Mouse (Mus musculus): ENCODE data around the gene Zfp541. TPM values are rescaled to one million over a fixed set of nuclear protein-coding genes. Genes with fewer than 3 reads are reported as not detected.

The Zfp541 gene
- total RNA-seq (2023; ENCODE audit: inconsistent age): not detected in 4 replicates

DNA sequence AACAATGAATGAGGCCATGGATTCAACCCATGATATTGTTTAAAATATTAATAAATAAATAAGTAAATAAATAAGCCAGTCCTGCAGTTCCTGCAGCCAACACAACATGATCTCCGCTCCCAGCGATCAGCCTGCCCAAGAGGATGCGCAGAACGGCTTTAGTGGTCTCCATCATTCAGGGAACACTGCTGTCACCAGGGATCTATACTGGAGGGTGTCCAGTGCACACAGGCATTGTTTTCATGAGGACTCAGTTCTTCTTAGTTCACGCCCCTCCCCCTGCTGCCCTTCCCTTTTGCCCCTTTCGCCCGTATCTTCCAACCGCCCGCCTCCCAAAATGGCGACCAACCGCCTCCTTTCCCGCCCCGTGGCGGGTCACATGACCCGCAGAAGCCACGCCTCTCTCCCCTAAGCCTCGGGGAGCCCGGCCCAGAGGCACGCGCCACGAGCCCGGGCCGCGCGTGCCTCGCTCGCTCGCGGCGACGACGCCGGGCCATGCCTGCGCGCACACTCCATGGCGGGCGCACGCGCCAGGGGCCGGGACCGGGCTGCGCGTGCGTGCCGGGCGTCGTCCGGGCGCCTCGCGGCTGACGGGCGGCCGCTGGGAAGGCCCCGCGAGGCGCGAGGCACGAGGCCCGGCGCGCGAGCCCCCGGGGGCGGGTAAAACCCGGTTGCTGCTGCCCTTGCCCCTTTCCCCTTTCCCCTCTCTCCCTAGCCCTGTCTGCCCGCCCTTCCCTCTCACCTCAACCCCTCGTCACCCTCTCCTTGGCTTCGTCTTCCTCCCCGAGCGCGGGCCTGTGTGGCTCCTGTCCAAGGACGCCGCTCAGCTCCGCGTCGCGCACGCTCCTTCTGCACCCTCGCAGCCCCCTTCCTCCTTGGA, at the start of gene Zfp541:
Zfp541 (plus strand) TSS at position 596 of the 880 bp plus-strand sequence.

DNA sequence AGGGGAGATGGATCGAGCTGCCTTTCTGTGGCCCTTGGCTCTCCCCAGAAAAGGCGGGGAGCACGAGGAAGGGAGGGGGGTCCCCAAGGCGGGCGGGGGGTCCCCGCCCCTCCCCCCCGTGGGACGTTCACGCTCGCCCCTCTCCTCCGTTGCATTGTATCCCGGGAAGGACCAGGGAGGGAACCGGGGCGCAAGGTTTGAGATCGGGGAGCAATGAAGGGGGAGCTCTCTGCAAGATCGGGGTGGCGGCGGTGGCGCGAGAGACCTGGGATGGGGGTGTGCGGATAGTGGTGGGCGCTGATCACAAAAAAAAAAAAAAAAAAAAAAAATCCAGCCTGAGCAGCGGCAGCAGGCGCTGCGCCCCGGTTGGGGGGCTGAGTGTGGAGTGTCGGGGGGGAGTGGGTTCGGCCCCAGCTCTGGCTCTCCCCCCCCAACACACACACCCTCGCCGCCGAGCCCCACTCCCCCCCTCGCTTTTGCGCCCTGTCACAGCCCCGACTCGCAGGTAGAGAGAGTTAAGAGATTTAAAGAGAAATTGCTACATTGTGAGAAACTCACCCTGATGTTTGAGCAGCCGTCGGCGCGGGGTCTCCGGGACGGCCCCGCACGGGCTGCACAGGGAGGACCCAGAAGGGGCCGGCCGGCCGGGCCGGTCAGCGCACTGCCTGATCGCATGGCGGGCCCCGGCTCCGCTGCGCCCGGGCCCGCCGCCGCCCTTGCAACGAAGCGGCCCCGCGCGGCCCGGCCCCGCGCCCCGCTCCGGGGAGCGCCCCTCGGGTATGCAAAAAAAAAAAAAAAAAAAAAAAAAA, 14.1 kb upstream of the Zfp541 start, which contains the start of gene Bicra:
Bicra (minus strand) TSS at position 584 of the 809 bp plus-strand sequence.

DNA sequence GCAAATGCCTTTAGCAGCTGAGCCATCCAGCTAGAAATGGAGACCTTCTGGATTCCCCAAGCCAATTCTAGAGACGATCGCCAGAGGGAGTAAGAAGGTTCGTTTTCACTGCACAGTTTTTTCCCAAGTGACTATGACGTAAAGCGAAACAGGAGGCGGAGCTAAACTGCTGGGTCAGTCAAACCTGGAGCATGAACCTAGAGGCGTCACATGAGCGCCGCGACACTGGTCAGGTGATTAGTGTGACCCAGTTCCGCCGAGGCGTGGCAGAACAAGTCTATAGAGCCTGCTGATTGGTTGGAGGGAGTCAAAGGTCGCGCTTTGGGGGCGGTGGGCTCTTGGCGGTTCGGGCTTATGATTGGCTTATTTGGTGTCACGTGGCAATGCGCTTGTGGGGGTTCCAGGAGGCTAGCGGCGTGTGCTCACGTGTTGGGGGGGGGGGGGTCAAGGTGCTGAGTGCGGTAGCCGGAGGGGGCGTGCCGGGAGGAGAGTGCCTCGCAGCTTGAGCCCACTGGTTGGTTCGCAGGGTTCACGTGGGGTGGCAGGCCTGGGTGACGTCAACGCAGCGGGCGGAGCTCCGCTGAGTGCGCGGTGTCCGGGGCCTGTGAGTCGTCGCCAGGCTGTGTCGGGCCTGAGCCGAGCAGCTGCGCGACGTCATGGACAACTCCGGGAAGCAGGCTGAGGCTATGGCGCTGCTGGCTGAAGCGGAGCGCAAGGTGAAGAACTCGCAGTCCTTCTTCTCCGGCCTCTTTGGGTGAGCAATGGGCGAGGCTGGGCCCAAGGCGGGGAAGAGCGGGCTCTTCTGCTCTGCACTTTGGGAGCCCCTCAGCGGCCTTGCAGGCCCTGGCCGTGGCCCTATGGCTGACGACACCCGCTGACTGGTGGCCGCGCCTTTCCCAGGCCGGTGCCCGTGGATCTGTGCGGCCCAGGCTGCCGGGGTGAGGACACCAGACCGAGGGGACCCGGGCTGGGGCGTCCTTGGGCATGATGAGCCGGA, 36.7 kb downstream of the Zfp541 start, which contains the start of gene Napa:
Napa (plus strand) TSS at position 438 of the 997 bp plus-strand sequence.

DNA sequence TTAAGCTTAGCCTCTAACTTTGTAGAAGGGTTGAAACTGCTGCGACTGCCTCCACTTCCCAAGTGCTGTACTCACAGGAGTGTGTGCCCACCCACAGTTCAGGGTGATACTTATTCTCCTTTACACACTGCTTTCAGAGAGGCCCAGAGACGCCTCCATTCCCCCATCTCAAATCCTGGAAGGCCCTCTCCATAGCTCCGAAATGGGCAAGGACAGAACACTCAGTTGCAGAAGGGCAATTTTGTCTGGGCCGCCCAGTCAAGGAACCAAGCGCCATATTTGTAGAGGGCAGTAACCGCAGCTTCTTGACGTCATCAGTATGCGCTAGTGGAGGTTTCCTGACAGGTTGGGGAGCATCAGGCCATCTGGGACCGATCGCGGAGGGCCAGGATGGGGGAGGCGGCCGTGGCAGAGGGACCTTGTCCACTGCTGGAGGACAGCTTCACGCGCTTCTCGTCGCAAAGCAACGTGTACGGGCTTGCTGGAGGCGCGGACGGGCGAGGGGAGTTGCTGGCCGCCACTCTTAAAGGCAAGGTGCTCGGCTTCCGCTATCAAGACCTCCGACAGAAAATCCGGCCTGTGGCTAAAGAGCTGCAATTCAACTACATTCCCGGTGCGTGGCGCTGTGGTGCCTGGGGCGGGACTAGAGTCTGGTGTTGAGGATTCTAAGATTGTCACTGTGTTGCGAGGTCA, 58.1 kb downstream of the Zfp541 start, which contains the start of gene Kptn:
Kptn (plus strand) TSS at position 327 of the 693 bp plus-strand sequence.

DNA sequence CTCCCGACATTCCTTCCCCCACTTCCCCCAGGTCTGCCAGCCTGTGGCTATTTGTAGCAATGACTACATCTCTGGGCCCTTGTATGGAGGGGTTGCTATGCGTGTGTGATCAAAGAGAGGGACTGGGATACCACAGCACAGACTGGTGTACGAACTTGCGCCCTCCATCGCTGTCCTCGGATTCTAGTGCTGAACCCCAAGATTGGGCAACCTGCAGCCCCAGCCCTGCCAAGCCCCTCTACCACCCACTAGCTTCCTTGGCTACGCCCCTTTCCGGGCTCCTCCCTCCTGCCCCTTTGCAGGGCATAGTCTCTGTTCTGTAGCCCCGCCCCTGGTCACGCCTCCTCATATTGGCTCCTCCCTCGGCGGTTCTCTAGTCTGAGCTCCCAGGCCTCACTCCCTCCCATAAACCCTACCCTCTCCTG, 67.8 kb downstream of the Zfp541 start, which contains the start of gene Slc8a2:
Slc8a2 (plus strand) TSS at position 406 of the 425 bp plus-strand sequence.

Other genes starting within 250 kb of the Zfp541 start
- gene Obox6, start 222.1 kb upstream of the Zfp541 start, total RNA-seq (2023; ENCODE audit: inconsistent age): not detected in 4 replicates
- 0.18 TPM in 1 of 4 replicates, not detected in the others for gene Crx, start 181.8 kb upstream of the Zfp541 start, total RNA-seq (2023; ENCODE audit: inconsistent age)
- gene Crxos, start 179.2 kb upstream of the Zfp541 start, total RNA-seq (2023; ENCODE audit: inconsistent age): not detected in 4 replicates
- 148 to 168 TPM (median 152 TPM) in 4 replicates for gene Selenow, start 139.4 kb upstream of the Zfp541 start, total RNA-seq (2023; ENCODE audit: inconsistent age)
- gene Nop53, start 115.7 kb upstream of the Zfp541 start, total RNA-seq (2023; ENCODE audit: inconsistent age): 480 to 504 TPM (median 493 TPM) in 4 replicates
- gene Ehd2, start 94.2 kb upstream of the Zfp541 start, total RNA-seq (2023; ENCODE audit: inconsistent age): 8.2 to 12.9 TPM (median 11.2 TPM) in 4 replicates
- 64.3 to 76.7 TPM (median 74.5 TPM) in 4 replicates for gene Bicra, start 13.9 kb upstream of the Zfp541 start, total RNA-seq (2023; ENCODE audit: inconsistent age)
- gene Napa, start 36.6 kb downstream of the Zfp541 start, total RNA-seq (2023; ENCODE audit: inconsistent age): 339 to 371 TPM (median 351 TPM) in 4 replicates
- 43.1 to 52.7 TPM (median 45.8 TPM) in 4 replicates for gene Kptn, start 58.1 kb downstream of the Zfp541 start, total RNA-seq (2023; ENCODE audit: inconsistent age)
- gene Slc8a2, start 68.0 kb downstream of the Zfp541 start, total RNA-seq (2023; ENCODE audit: inconsistent age): 0.19 to 0.29 TPM (median 0.27 TPM) in 4 replicates
- 13.3 to 26.7 TPM (median 15.8 TPM) in 4 replicates for gene Meis3, start 113.3 kb downstream of the Zfp541 start, total RNA-seq (2023; ENCODE audit: inconsistent age)
- gene Dhx34, start 160.2 kb downstream of the Zfp541 start, total RNA-seq (2023; ENCODE audit: inconsistent age): 49.4 to 58.7 TPM (median 53.0 TPM) in 4 replicates
- gene C5ar2, start 182.3 kb downstream of the Zfp541 start, total RNA-seq (2023; ENCODE audit: inconsistent age): 1.2 to 2.4 TPM (median 1.6 TPM) in 4 replicates
- gene C5ar1, start 197.7 kb downstream of the Zfp541 start, total RNA-seq (2023; ENCODE audit: inconsistent age): 0.21 to 0.61 TPM in 2 of 4 replicates, not detected in the others
- gene Inafm1, start 211.8 kb downstream of the Zfp541 start, total RNA-seq (2023; ENCODE audit: inconsistent age): 32.4 to 35.4 TPM (median 33.6 TPM) in 4 replicates
- gene Ccdc9, start 225.0 kb downstream of the Zfp541 start, total RNA-seq (2023; ENCODE audit: inconsistent age): 410 to 440 TPM (median 416 TPM) in 4 replicates
- gene Bbc3, start 246.6 kb downstream of the Zfp541 start, total RNA-seq (2023; ENCODE audit: inconsistent age): 8.4 to 14.5 TPM (median 9.7 TPM) in 4 replicates